Mouse (Mus musculus): Measurements from ENCODE around the gene Zc3h18.

- TF ChIP-seq CTCF (IDR thresholded peaks at IDR 0.05) (no peak), EP300 (IDR thresholded peaks at IDR 0.05) (no peak)
Measured at GRCm38 (mm10) chr8:122395291-122395690, 18.9 kb downstream of the Zc3h18 start.
